Comparison of ENCODE assay signal across 18 mouse cellular contexts in the genomic region with DNA sequence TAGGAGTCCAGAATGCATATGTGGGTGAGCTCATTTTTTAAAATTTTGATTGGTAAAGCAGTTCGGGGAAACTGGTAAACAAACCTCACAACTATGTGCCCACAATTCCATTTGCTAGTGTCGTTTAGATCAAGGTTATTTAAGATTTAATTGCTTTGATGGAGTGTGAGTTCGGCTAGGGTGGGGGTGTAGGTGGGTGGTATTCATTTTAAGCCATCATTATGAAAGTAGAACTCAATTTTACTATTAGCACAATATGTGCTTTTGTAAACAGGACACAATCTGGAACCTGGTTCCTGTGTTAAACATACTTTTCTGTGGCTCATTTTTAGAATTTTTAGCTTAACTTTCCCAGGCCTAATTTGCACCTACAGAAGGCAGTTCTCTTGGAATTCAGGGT.
DNase-seq lines count a peak whose midpoint lies in the region.
"Had no signal": no experiment of that assay in that cellular context is flagged by ENCODE, and none has a peak within 500 bp of the region (broad histone marks: within the 10 kb centered on the region; RNA-seq: fewer than 3 reads in every experiment).

No protein-coding gene starts in this region.

- intact Hi-C loops in left cerebral cortex, postnatal 25 days (cut with DNase I), result no loop called here
- intact Hi-C loops in left cerebral cortex, postnatal 4 days (cut with DNase I), result no loop called here

- peak; percentile 51 for DNase-seq in layer of hippocampus, adult 11-12 months (ENCODE audit: low spot score)
- no peak for DNase-seq in layer of hippocampus, adult 9-10 months (ENCODE audit: low spot score)
- DNase-seq in left cerebral cortex, postnatal 25 days (ENCODE audit: low spot score in 2 of 2), result peak; percentile 5 to 8
- no peak for DNase-seq in left cerebral cortex, postnatal 4 days
- DNase-seq in layer of hippocampus, adult 8-10 months (ENCODE audit: low spot score in 2 of 2), result peak; percentile 25 to 32
- DNase-seq in telencephalon, adult 2 months (ENCODE audit: low read depth, low spot score), result peak; percentile 52
- no peak for DNase-seq in cerebellum, postnatal 14 days
- DNase-seq: adrenal gland, postnatal 10 days; adrenal gland, postnatal 36 days; B cell, adult 2 months; cerebellum, adult 11 months; cerebellum, adult 2 months; cerebellum, adult 9-11 months; cerebellum, postnatal 36 days; gastrocnemius, postnatal 36 days; heart, adult 2 months; heart, postnatal 14 days; heart, postnatal 4 days had no signal

Comparison
In these comparisons a context has a peak if more than half of its experiments do, and no peak if none do; other contexts are left out.
1. DNase-seq: peak in layer of hippocampus, adult 11-12 months (single experiment), left cerebral cortex, postnatal 25 days (2 of 2), layer of hippocampus, adult 8-10 months (2 of 2) and telencephalon, adult 2 months (single experiment); none in layer of hippocampus, adult 9-10 months (single experiment), left cerebral cortex, postnatal 4 days (single experiment) and cerebellum, postnatal 14 days (0 of 2).